Mouse (Mus musculus): ENCODE measurements around the gene Taok3. TPM values are rescaled to one million over a fixed set of nuclear protein-coding genes. Genes with fewer than 3 reads are reported as not detected.

Gene Taok3
- total RNA-seq, 2 experiments from 2014 or later = 4.6 to 6.8 TPM

- Histone ChIP-seq H3K4me3 (no peak overlapping the region), H3K27ac (no peak overlapping the region)
- no peak for DNase-seq
- TF ChIP-seq CTCF (IDR thresholded peaks at IDR 0.05) = peak; percentile 20; the same call in 1 of the 2 replicates
- intact Hi-C loops (cut with DNase I) = loop anchor here (5.0 kb wide), 4 partner anchors 80 to 190 kb away; partner anchors contain the start of genes Rfc5 and Suds3
Observed at GRCm38 (mm10) chr5:117306826-117307225, 186.9 kb downstream of the Taok3 start.

DNA sequence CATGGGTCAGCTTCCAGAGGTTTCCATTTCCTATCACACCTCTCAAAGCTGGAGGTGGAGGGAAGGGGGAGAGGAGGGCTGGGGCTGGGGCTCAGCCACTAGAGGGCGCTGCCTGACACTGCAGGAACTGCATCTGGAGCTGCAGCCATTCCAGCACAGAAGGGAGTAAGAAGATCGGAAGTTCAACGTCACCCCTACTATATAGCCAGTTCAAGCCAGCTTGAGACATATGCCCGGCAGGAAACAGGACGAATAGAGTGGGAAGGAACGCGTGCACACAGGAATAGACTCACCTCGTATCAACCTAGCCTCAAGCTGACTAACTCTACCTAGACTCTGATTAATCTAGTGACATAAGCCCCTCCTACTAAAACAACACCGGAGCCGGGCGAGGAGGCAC is 187.8 kb downstream of the Taok3 start:
- Histone ChIP-seq H3K27ac (no peak overlapping the region; the same call in 1 of the 2 replicates), H3K4me3 (peak overlapping the region; percentile 56)
- DNase-seq = peak; percentile 85
- intact Hi-C loops (cut with DNase I) = loop anchor here (5.0 kb wide), 4 partner anchors 80 to 190 kb away; partner anchors contain the start of genes Rfc5 and Suds3
- peak; percentile 98 for TF ChIP-seq CTCF (IDR thresholded peaks at IDR 0.05)

GRCm38 (mm10) chr5:117313420-117313819 is 193.5 kb downstream of the Taok3 start:
- peak overlapping the region; percentile 31 for H3K27ac ChIP-seq
- no peak for TF ChIP-seq CTCF (IDR thresholded peaks at IDR 0.05)
- peak overlapping the region; percentile 64 for H3K4me3 ChIP-seq
- intact Hi-C loops (cut with DNase I) = no loop called here
- peak; percentile 71 for DNase-seq

- TF ChIP-seq CTCF (IDR thresholded peaks at IDR 0.05) = no peak
- no peak for DNase-seq
- Histone ChIP-seq H3K4me3 (peak overlapping the region; percentile 64), H3K27ac (peak overlapping the region; percentile 31)
- intact Hi-C loops (cut with DNase I) = no loop called here
Observed at GRCm38 (mm10) chr5:117313909-117314308, 194.0 kb downstream of the Taok3 start.

DNA sequence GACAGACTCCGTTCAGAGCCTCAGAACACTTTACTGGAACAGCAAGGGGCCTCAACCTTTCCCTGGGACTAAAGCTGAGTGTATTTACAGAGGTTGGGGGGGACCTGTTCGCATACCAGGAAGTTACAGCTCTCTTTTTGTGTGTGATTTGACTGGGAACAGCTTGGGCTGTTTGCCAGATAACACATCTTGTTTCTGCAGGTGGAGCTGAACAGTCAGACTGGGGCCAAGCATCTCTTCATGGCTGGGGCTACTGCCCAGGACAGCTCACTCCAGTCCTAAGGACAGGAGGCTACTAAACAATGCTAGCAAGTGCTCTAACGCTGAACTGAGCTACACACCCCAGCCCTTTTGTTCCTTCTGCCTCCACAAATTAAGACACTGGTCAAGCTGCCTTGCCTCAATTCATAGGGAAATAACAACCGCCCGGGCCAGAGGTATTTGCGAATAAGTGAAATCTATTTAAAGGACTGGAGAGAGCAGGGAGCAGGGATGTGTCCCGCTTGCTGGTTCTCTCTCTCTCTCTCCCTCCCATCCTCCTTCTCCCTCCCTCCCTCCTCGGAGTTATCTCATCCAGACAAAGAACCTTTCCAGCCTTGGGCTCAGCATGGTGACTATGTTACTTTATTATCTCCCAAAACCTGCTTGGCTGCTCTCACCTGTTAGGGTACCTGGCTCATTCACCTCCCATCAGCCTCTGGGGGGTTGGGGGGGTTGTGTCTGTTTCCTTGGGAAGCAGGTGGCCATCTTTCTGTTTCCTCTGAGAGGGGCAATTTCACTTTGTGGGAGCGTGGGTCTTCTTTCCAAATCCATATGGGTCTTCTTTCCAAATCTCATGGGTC is 194.9 kb downstream of the Taok3 start:
- intact Hi-C loops (cut with DNase I) = no loop called here
- no peak for TF ChIP-seq CTCF (IDR thresholded peaks at IDR 0.05)
- H3K27ac ChIP-seq = no peak overlapping the region

DNA sequence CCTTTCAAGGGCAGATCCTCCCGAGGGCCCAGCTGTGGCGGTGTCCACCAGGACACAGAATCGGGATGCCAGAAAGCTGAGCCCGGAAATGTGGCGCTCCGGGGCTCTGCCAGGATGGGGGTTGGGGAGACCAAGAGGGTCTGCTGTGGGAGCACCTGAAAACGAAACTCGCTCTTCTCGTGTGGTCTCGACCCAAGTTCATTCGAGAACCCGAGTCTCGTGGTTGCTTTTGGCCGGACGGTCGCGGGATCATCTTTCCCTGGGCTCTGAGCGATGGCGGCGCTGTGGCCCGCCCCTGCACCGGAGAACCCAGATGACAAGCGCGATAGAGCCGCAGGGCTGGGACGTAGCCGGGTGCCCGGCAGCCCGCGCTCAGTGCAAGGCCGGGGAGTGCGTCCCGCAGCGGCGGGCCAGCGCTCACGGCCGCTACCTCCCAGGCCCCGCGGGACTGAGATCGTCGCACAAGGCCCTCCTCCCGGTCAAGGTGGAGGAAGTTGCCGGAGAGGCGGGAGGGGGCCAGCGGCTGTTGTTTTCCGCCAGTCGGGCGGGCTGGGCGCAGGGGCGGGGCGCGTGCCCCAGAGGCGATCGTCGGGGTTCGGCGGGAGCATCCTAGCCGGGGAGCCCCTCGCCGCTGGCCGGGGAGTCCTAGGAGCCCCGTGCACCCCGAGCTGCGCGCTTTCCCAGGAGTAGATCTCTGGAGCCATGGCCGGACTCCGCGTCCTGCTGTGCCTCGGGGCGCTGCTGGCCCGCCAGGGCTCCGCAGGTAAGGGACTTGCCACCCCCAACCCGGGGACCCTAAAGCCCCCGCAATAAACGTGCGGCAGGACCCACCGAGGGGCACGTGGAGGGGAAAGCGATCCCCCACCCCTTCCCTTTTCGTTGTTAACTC is 199.1 kb downstream of the Taok3 start, which contains the start of gene Vsig10:
TSS of gene Vsig10 (plus strand) at position 343 of the 889 bp plus-strand sequence.
- Histone ChIP-seq H3K27ac (peak within 1 kb of the TSS; percentile 96), H3K4me3 (peak within 1 kb of the TSS; percentile 70)
- intact Hi-C loops (cut with DNase I) = loop anchor here (2.0 kb wide), 1 partner anchor 38 kb away; the partner anchor contains the start of gene Wsb2
- DNase-seq = peak; percentile 86
- TF ChIP-seq CTCF (IDR thresholded peaks at IDR 0.05) = peak; percentile 18; the same call in 1 of the 2 replicates

More for the DNA sequence above, 194.9 kb downstream of the Taok3 start:
- no peak for DNase-seq
- no peak overlapping the region for H3K4me3 ChIP-seq

DNA sequence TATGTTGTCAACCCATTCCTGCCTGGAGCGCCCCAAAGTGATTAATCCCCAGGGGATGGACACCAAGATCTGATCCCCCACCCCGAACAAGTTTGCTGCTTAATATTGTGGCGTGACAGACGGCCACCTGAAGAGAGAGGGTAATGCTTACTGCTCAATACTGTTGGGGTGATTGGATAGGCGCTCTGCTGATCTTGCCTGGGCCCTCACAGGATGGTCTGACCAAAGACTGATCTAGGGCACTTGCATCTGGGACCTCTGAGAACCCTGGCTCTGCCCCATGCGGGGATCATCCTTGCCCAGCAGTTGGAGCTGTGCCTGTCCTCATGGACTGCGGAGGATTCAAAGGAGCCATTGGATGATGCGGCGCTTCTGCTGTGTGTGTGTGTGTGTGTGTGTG is 203.8 kb downstream of the Taok3 start:
- intact Hi-C loops (cut with DNase I) = no loop called here
- TF ChIP-seq CTCF (IDR thresholded peaks at IDR 0.05) = no peak
- no peak overlapping the region for H3K27ac ChIP-seq
- H3K4me3 ChIP-seq = no peak overlapping the region
- no peak for DNase-seq

Other genes with a start within 250 kb of the Taok3 start
- 10 to 100 TPM; 71.7 to 94.8 TPM for gene Suds3, start 4.0 kb upstream of the Taok3 start, total RNA-seq (2021)
- 100 to 1,000 TPM; 333 to 344 TPM for gene Pebp1, start 167.5 kb downstream of the Taok3 start, total RNA-seq (2021)
- gene Vsig10, start 199.0 kb downstream of the Taok3 start, total RNA-seq (2021) = 1 to 10 TPM; 5.2 to 5.3 TPM
- 10 to 100 TPM; 88.0 to 97.7 TPM for gene Wsb2, start 237.2 kb downstream of the Taok3 start, total RNA-seq (2021)